Mouse (Mus musculus) myocyte (in vitro differentiated cells): ENCODE results near the gene Dab1.

ENCODE experiments used
- CEBPB ChIP-seq: IDR thresholded peaks from 2 replicates; pipeline ENCODE4 v1.6.1; 2011; ENCODE audit warnings: mild to moderate bottlenecking, moderate library complexity; ENCODE audit not compliant: poor library complexity, insufficient read depth, severe bottlenecking
- E2F4 ChIP-seq: IDR thresholded peaks from one replicate; pipeline ENCODE4 v1.6.1; 2011; ENCODE audit warnings: mild to moderate bottlenecking, control low read depth, moderate library complexity; ENCODE audit not compliant: insufficient read depth
- MAX ChIP-seq: IDR thresholded peaks from one replicate; pipeline ENCODE4 v1.6.1; 2011; ENCODE audit warnings: low read depth, mild to moderate bottlenecking, control low read depth
- MYOD1 ChIP-seq, 3 experiments: IDR thresholded peaks; one replicate each; pipeline ENCODE4 v1.6.1; 2011; ENCODE audit warnings: control low read depth in 2 of 3, low read depth in 2 of 3, mild to moderate bottlenecking in 2 of 3, moderate library complexity in 1 of 3; ENCODE audit not compliant: insufficient read length in 2 of 3, control insufficient read depth in 1 of 3
- POLR2A ChIP-seq: IDR thresholded peaks from one replicate; pipeline ENCODE4 v1.6.1; 2011; ENCODE audit warnings: low read depth, mild to moderate bottlenecking, control low read depth, moderate library complexity; ENCODE audit not compliant: insufficient read length
- POLR2AphosphoS2 ChIP-seq: IDR thresholded peaks from one replicate; pipeline ENCODE4 v1.6.1; 2011; ENCODE audit warnings: low read depth, control low read depth; ENCODE audit not compliant: insufficient read length
- REST ChIP-seq: IDR thresholded peaks from one replicate; pipeline ENCODE4 v1.6.1; 2011; ENCODE audit warnings: mild to moderate bottlenecking, control low read depth, moderate library complexity; ENCODE audit not compliant: insufficient read depth, insufficient read length
- SRF ChIP-seq: IDR thresholded peaks from one replicate; pipeline ENCODE4 v1.6.1; 2011; ENCODE audit warnings: low read depth; ENCODE audit not compliant: control insufficient read depth, insufficient read length
- TCF12 ChIP-seq: IDR thresholded peaks from one replicate; pipeline ENCODE4 v1.6.1; 2011; ENCODE audit warnings: mild to moderate bottlenecking, control low read depth; ENCODE audit not compliant: poor library complexity, insufficient read depth, severe bottlenecking
- TCF3 ChIP-seq: IDR thresholded peaks from one replicate; pipeline ENCODE4 v1.6.1; 2011; ENCODE audit warnings: low read depth, control low read depth; ENCODE audit not compliant: insufficient read length
- USF1 ChIP-seq: IDR thresholded peaks from one replicate; pipeline ENCODE4 v1.6.1; 2011; ENCODE audit warnings: low read depth, mild to moderate bottlenecking, control low read depth, moderate library complexity

- TF ChIP-seq POLR2A (no peak), USF1 (no peak), REST (no peak), MYOD1 (IDR thresholded peaks at IDR 0.05; ENCODE audit: control insufficient read depth in 1 of 3, insufficient read length in 2 of 3, low read depth in 2 of 3) (no peak), POLR2AphosphoS2 (no peak), TCF12 (no peak), E2F4 (no peak), CEBPB (no peak), TCF3 (no peak), SRF (no peak), MAX (no peak)
These were observed 222.0 kb downstream of the Dab1 start for GRCm38 (mm10) chr4:103841126-103841525.
